Mouse (Mus musculus) activated CD4-positive, CD25-positive, alpha-beta regulatory T cell (primary cell): ENCODE data around the gene Esrrg. TPM values are rescaled to one million over a fixed set of nuclear protein-coding genes. Genes with fewer than 3 reads are reported as not detected.

Source experiments
- polyA plus RNA-seq, 2 experiments: library from polyadenylated mRNA; unstranded; fragments of 100-300 nt; shearing (Covaris generic); gene quantifications; one replicate each; pipeline ENCODE4 v1.2.1; 2017

Esrrg gene
- under 1 TPM in 1 of 2 experiments, not detected in 1; 0.18 TPM for polyA plus RNA-seq

GRCm38 (mm10) chr1:187608261-187608921, at the start of gene Esrrg:
Gene Esrrg (plus strand): TSS chr1:187608791.

GRCm38 (mm10) chr1:188261903-188262682, 653.5 kb downstream of the Esrrg start, which contains the start of gene Ush2a:
Gene Ush2a (plus strand): TSS chr1:188262023.

